Mouse (Mus musculus): ENCODE measurements around the gene Kel. TPM values are rescaled to one million over a fixed set of nuclear protein-coding genes. Genes with fewer than 3 reads are reported as not detected.

The Kel gene
- polyA plus RNA-seq (2016; fragmentation: Nextera tagmentation; extraction: Ambion mirVana) = 6.5 and 7.6 TPM in 2 replicates

DNA sequence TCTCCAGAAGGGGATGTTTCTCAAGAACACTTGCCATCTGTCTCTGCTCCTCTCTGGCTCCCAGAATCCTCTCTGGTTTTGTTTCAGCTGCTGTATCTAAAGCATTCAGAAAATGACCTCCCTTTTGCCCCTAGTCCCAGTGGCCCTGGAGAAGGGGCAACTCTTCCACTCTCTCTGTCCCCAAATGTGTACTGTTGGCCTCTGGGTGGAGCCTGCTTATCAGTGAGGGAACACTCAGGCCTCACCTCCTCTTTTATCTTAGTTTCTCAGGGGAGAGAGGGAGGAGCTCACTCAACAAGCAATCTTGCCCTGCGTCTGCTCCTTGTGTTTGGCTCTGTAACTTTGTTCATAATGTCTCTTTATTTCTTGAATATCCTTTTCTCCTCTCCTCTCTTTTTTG lies at the start of gene Kel:
Gene Kel (minus strand): TSS at position 217 of the 400 bp plus-strand sequence.
- 45% methylated on average over 1 of the region's 1 CpGs for WGBS
- H3K4me2 ChIP-seq (replicated peaks) = no peak within 1 kb of the TSS
- no peak within 1 kb of the TSS for H3K9ac ChIP-seq
- H3K27me3 ChIP-seq (replicated peaks) = no peaks in the 10 kb centered on the region
- no peaks in the 10 kb centered on the region for H3K9me3 ChIP-seq
- H3K27ac ChIP-seq = no peak within 1 kb of the TSS
- no peak for ATAC-seq (ENCODE audit: low FRiP score, low read depth)
- H3K4me1 ChIP-seq = no peaks in the 10 kb centered on the region
- no peak within 1 kb of the TSS for H3K4me3 ChIP-seq
- no peaks in the 10 kb centered on the region for H3K36me3 ChIP-seq

DNA sequence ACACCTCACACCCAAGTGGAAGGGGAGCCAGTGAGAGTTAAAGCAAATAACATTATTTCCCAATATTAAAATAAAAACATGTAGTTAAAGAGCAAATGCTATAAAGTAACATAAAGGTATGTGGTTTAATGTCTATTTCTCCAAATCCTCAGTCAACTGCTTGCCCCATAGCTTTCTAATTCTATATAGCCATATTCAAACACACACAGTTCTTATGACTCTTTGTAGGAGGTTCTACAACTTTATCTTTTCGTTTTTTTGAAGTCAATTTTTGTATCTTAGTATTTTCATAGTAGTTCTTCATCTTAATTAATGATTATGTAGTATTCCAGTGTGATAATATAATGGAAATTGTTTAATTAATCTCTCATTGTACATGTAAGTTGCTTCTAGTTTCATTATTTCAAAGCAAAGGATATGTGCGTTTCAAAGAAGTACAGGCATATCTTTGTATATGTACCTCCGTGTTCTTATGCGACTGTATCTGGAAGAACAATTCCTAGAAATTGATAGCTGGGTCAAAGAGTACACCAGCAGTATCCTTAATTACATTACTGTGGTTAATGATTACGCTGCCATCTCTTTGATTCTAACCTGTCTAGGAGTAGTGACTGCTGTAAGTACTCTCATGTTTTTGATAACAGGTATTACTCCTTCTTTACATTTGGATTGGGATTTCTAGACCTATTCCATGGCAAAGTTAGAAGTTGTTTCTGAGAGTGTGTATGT lies 40.7 kb upstream of the Kel start:
- WGBS = 72% methylated on average over 5 of the region's 5 CpGs
- no peak for ATAC-seq (ENCODE audit: low FRiP score, low read depth)
- H3K4me3 ChIP-seq = no peak overlapping the region
- no peak overlapping the region for H3K4me2 ChIP-seq (replicated peaks)
- no peaks in the 10 kb centered on the region for H3K9me3 ChIP-seq
- H3K4me1 ChIP-seq = no peaks in the 10 kb centered on the region
- H3K27me3 ChIP-seq (replicated peaks) = no peaks in the 10 kb centered on the region
- H3K27ac ChIP-seq = no peak overlapping the region
- H3K9ac ChIP-seq = no peak overlapping the region
- H3K36me3 ChIP-seq = no peaks in the 10 kb centered on the region

DNA sequence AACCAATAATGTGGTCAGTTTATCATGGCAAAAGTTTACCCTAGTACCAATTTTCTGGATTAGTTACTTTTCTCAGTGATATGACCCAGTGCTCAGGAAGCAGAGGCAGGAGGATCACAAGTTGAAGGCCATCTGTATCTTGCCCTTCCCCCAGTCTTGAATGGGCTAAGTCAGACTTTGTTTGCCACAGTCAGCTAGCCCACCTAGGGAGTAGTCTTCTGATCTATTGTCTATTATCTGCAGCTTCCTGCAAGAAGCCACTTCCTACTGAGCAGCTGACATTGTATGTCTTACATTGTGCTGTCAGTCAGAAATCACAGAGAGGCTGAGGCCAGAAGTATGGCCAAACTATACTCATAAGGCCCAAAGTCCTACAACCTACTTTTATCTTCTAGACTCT lies 37.0 kb upstream of the Kel start:
- Histone ChIP-seq H3K27ac (no peak overlapping the region), H3K36me3 (no peaks in the 10 kb centered on the region), H3K4me1 (no peaks in the 10 kb centered on the region), H3K4me3 (no peak overlapping the region), H3K27me3 (replicated peaks) (no peaks in the 10 kb centered on the region), H3K4me2 (replicated peaks) (no peak overlapping the region), H3K9ac (no peak overlapping the region), H3K9me3 (no peaks in the 10 kb centered on the region)
- no peak for ATAC-seq (ENCODE audit: low FRiP score, low read depth)

DNA sequence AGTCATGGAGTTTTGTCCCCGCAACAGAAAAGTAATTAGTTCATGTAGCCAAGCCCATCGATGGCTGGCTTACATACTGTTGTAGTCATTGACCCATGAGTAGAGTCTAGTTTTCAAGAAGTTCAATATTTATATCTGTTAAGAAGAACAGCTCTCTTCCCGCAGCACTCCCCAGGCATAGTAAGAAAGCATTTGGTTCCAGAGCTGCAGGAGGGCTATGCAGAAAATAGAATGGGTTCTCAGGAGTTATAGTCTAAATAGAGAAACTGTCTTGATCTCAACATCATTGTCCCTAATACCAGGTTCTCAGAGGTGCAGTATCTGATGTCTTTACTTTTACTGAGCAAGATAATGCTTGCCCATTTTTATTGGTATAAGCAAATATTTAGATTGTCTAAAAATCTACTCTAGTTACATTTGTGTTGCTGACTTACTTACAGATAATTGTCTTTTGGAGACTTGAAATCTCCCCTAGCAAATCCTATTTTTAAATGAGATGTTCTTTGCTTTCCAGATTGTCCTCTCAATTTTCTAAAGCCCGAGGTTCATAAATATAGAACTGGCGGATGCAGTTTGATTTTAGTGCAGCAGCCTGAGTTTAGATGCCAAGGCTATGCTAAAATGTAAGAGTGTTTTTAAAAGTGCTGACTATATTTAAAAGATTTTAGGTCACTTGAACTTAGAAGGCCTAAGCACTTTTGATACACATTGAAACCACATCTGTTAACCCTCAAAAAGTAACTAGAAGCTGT lies 30.8 kb upstream of the Kel start:
- no peaks in the 10 kb centered on the region for H3K36me3 ChIP-seq
- no peak for ATAC-seq (ENCODE audit: low FRiP score, low read depth)
- 90% methylated on average over 5 of the region's 5 CpGs for WGBS
- H3K9ac ChIP-seq = no peak overlapping the region
- no peak overlapping the region for H3K4me2 ChIP-seq (replicated peaks)
- H3K4me3 ChIP-seq = no peak overlapping the region
- H3K27ac ChIP-seq = no peak overlapping the region
- no peaks in the 10 kb centered on the region for H3K27me3 ChIP-seq (replicated peaks)
- H3K4me1 ChIP-seq = no peaks in the 10 kb centered on the region
- no peaks in the 10 kb centered on the region for H3K9me3 ChIP-seq

DNA sequence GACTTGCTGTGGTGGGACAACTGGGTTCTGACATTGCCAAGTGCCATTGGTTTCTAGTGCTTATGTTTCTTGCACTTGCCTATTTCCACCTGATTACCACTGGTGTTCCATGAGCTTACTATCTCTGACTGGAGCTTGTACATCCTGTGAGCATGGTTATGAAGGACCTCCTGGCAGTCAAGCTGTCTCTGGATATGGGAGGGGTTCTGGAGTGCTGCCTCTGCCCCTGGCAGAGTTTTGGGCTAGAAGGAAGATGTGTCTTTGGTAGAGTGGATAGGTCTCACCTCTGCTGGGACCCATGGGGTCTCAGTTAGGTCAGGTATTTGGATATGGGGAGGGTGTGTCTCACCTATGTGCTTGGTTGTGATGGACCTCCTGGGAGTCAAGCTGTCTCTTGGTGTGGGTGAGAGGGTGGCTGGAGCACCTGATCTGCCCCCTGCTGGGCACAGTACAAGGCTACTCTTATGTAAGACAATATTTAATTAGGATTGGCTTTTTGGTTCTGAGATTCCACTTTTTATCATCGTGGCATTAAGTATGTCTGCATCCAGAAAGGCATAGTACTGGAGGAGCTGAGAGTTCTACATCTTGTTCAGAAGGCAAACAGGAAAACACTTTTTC lies 24.0 kb upstream of the Kel start:
- no peaks in the 10 kb centered on the region for H3K27me3 ChIP-seq (replicated peaks)
- 80% methylated on average over 1 of the region's 1 CpGs for WGBS
- no peak overlapping the region for H3K27ac ChIP-seq
- no peaks in the 10 kb centered on the region for H3K9me3 ChIP-seq
- no peaks in the 10 kb centered on the region for H3K4me1 ChIP-seq
- ATAC-seq (ENCODE audit: low FRiP score, low read depth) = no peak
- H3K4me2 ChIP-seq (replicated peaks) = no peak overlapping the region
- H3K9ac ChIP-seq = no peak overlapping the region
- no peak overlapping the region for H3K4me3 ChIP-seq
- no peaks in the 10 kb centered on the region for H3K36me3 ChIP-seq

DNA sequence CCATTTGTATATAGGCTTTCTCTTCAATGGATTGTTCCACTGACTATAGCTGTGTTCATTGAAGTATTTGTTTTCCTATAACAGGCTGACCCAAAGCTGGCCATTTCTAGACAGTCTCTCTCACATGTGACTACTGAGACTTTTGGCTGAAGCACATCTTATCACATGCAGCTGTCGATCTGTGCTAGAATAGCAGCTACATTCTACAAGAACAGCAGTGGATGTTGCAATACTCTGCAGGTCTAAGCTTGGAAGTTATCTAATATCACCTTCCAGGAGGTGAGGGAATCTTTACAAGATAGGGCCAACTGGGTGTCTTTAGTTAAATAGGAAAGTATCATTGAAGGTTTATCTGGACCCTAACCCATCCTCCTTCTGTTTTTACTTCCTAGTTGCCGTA lies 17.3 kb upstream of the Kel start:
- no peak overlapping the region for H3K4me2 ChIP-seq (replicated peaks)
- no peaks in the 10 kb centered on the region for H3K36me3 ChIP-seq
- H3K27ac ChIP-seq = no peak overlapping the region
- H3K9me3 ChIP-seq = no peaks in the 10 kb centered on the region
- no peaks in the 10 kb centered on the region for H3K4me1 ChIP-seq
- no peak overlapping the region for H3K9ac ChIP-seq
- ATAC-seq (ENCODE audit: low FRiP score, low read depth) = no peak
- WGBS = 87% methylated on average over 2 of the region's 2 CpGs
- no peak overlapping the region for H3K4me3 ChIP-seq
- H3K27me3 ChIP-seq (replicated peaks) = no peaks in the 10 kb centered on the region

DNA sequence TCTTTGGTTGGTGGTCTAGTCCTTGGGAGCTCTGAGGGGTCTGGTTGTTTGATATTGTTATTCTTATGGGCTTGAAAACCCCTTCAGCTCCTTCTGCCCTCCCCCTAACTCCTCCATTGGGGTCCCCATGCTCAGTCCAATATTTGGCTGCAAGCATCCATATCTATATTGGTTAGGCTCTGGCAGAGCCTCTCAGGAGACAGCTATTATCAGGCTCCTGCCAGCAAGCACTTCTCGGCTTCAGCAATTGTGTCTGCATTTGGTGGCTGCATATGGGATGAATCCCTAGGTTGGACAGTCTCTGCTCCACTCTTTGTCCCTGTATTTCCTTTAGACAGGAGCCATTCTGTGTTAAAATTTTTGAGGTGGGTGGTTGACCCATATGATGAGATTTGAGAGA lies 6.1 kb upstream of the Kel start:
- H3K9me3 ChIP-seq = no peaks in the 10 kb centered on the region
- H3K4me1 ChIP-seq = no peaks in the 10 kb centered on the region
- no peak overlapping the region for H3K27ac ChIP-seq
- H3K4me2 ChIP-seq (replicated peaks) = no peak overlapping the region
- no peaks in the 10 kb centered on the region for H3K27me3 ChIP-seq (replicated peaks)
- no peak overlapping the region for H3K9ac ChIP-seq
- no peak overlapping the region for H3K4me3 ChIP-seq
- 88% methylated on average over 1 of the region's 1 CpGs for WGBS
- no peaks in the 10 kb centered on the region for H3K36me3 ChIP-seq
- no peak for ATAC-seq (ENCODE audit: low FRiP score, low read depth)

DNA sequence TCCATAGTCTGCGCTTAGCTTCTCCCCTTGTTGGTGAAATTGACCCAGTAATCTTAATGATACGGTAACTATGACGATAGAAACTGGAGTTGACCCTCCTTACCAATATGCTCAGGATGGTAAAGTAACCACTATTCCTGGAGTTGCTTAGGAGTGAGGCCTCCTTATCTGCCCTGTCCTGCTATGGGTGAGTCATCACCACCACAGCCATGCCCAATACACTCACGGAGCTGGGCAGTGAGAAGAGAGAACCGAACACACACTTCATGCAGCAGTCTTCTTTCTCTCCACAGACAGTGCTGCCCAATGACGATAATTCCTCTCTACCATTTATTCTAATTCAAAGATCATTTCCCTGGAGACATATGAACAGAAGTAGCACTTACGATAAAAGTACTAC lies 2.1 kb upstream of the Kel start:
- no peaks in the 10 kb centered on the region for H3K4me1 ChIP-seq
- H3K27ac ChIP-seq = no peak overlapping the region
- H3K9me3 ChIP-seq = no peaks in the 10 kb centered on the region
- ATAC-seq (ENCODE audit: low FRiP score, low read depth) = no peak
- H3K4me3 ChIP-seq = no peak overlapping the region
- H3K36me3 ChIP-seq = no peaks in the 10 kb centered on the region
- no peak overlapping the region for H3K9ac ChIP-seq
- no peaks in the 10 kb centered on the region for H3K27me3 ChIP-seq (replicated peaks)
- WGBS = 92% methylated on average over 7 of the region's 7 CpGs
- H3K4me2 ChIP-seq (replicated peaks) = no peak overlapping the region

DNA sequence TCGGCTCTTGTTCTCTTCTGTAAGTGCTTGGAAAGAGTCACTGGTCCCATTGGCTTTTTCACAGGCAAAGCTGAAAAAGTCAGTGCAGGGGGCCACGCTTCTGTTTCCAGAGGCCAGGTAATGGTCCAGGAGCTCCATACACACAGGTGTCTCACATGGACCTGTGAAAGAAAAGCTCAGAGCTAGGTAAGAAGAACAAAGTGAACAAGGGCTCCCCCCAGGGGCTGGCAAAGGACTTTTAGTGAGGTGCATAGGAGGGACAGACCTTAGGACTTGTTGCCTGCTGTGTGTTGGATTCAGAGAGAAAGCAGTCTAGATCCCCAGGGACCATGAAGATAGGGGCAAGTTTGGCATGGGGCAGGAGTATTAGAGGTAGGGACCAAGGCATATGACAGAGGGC lies 1.2 kb downstream of the Kel start:
- no peaks in the 10 kb centered on the region for H3K36me3 ChIP-seq
- no peak overlapping the region for H3K9ac ChIP-seq
- no peaks in the 10 kb centered on the region for H3K4me1 ChIP-seq
- no peak overlapping the region for H3K4me2 ChIP-seq (replicated peaks)
- no peak overlapping the region for H3K27ac ChIP-seq
- H3K9me3 ChIP-seq = no peaks in the 10 kb centered on the region
- WGBS = 78% methylated on average over 2 of the region's 2 CpGs
- H3K4me3 ChIP-seq = no peak overlapping the region
- no peak for ATAC-seq (ENCODE audit: low FRiP score, low read depth)
- no peaks in the 10 kb centered on the region for H3K27me3 ChIP-seq (replicated peaks)

DNA sequence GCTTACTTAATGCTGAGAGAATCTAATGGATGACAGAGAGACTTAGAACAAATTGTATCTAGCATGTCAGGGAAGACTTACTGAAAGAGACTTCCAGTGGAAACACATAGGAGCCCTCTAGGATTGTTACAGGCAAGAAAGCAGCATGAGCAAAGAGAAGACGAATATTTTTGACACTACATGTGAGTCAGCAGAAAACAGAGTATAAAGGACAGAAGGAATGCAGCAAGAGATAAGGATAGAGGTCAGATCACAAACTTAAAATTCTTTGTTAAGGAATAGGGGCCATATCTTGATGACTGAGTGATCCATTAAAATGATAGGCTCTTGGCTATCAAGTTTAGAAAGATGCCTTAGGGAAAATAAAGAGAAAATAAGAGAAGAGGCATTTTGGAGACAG lies 2.9 kb downstream of the Kel start:
- Histone ChIP-seq H3K9me3 (no peaks in the 10 kb centered on the region), H3K4me3 (no peak overlapping the region), H3K4me1 (no peaks in the 10 kb centered on the region), H3K36me3 (no peaks in the 10 kb centered on the region), H3K4me2 (replicated peaks) (no peak overlapping the region), H3K27ac (no peak overlapping the region), H3K9ac (no peak overlapping the region), H3K27me3 (replicated peaks) (no peaks in the 10 kb centered on the region)
- WGBS = 81% methylated on average over 1 of the region's 1 CpGs
- ATAC-seq (ENCODE audit: low FRiP score, low read depth) = no peak

DNA sequence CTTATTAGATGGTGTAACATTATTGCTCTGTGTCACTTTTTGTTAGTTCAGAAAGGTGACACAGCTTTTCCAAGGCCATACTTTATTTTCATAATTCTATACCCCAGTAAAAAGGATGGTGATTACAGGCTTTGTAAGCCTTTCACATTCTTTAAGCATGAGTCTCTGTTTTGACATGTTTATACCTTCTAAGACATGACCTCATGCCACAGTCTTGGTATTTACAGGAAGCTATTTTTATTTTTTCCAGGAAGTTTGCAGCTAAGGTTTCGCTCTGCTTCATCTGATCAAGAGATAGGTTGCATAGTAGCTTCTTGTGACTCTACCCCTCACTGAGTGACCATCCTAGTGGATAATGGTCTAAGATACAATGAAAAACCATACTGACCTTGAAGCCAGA lies 9.7 kb downstream of the Kel start:
- Histone ChIP-seq H3K9me3 (no peaks in the 10 kb centered on the region), H3K4me3 (no peak overlapping the region), H3K27me3 (replicated peaks) (no peaks in the 10 kb centered on the region), H3K4me1 (no peaks in the 10 kb centered on the region), H3K36me3 (no peaks in the 10 kb centered on the region), H3K9ac (no peak overlapping the region), H3K27ac (no peak overlapping the region), H3K4me2 (replicated peaks) (no peak overlapping the region)
- 88% methylated on average over 1 of the region's 1 CpGs for WGBS
- ATAC-seq (ENCODE audit: low FRiP score, low read depth) = no peak

DNA sequence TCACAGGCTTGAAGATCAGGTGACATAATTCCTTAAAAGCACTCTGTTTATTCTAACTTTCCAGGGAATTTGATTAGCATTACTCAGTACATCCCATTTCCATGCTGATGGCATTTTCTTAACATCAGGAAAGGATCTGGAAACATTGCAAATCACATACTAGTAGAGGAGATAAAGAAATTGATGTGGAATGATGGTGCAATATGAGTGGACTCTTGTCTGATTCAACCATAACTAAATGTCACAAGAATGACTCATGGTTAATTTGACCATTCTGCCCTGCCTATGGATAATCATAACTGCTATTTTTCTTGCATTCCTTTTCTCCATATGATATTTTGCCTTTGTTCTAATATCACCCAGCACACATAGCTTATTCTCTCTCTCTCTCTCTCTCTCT lies 11.9 kb downstream of the Kel start:
- Histone ChIP-seq H3K4me2 (replicated peaks) (no peak overlapping the region), H3K36me3 (no peaks in the 10 kb centered on the region), H3K27ac (no peak overlapping the region), H3K4me3 (no peak overlapping the region), H3K27me3 (replicated peaks) (no peaks in the 10 kb centered on the region), H3K9me3 (no peaks in the 10 kb centered on the region), H3K9ac (no peak overlapping the region), H3K4me1 (no peaks in the 10 kb centered on the region)
- no peak for ATAC-seq (ENCODE audit: low FRiP score, low read depth)
